Mouse (Mus musculus) embryonic facial prominence, embryonic 12.5 days (tissue): Measurements from ENCODE around the gene Jup. TPM values are rescaled to one million over a fixed set of nuclear protein-coding genes. Genes with fewer than 3 reads are reported as not detected.
A peak's percentile ranks its signal among the peaks of the same experiment; 100 is the strongest.
"Not testable (repeated sequence)": the region's sequence is repeated elsewhere in the genome, so short reads cannot be mapped to it uniquely, and the experiment has no call there.

Experiments
- ATAC-seq: fragments of 200-750 bp; cut with Nextera tagmentation; 2 replicates; pipeline ENCODE4 v1.8.0; 2017; ENCODE audit not compliant: insufficient number of reproducible peaks, insufficient read depth, low FRiP score, low TSS enrichment
- H3K27ac ChIP-seq: fragments of 300-500 bp; sonication (generic); 2 replicates; pipeline ENCODE4 v1.5.1; 2016; ENCODE audit warnings: mild to moderate bottlenecking
- H3K27me3 ChIP-seq: fragments of 300-500 bp; sonication (generic); 2 replicates; pipeline ENCODE4 v1.6.1; 2016; ENCODE audit warnings: mild to moderate bottlenecking, moderate library complexity
- H3K36me3 ChIP-seq: fragments of 300-500 bp; sonication (generic); 2 replicates; pipeline ENCODE4 v1.6.1; 2016; ENCODE audit warnings: mild to moderate bottlenecking
- H3K4me1 ChIP-seq: fragments of 300-500 bp; sonication (generic); 2 replicates; pipeline ENCODE4 v1.6.1; 2016
- H3K4me2 ChIP-seq: fragments of 300-500 bp; sonication (generic); replicated peaks from 2 replicates; pipeline ENCODE4 v1.6.1; 2016; ENCODE audit warnings: mild to moderate bottlenecking, moderate library complexity
- H3K4me3 ChIP-seq: fragments of 300-500 bp; sonication (generic); 2 replicates; pipeline ENCODE4 v1.5.1; 2016; ENCODE audit warnings: mild to moderate bottlenecking
- H3K9ac ChIP-seq: fragments of 300-500 bp; sonication (generic); 2 replicates; pipeline ENCODE4 v1.6.1; 2016; ENCODE audit warnings: mild to moderate bottlenecking, moderate library complexity
- H3K9me3 ChIP-seq: fragments of 300-500 bp; sonication (generic); 2 replicates; pipeline ENCODE4 v1.6.1; 2016; ENCODE audit warnings: mild to moderate bottlenecking, moderate library complexity
- WGBS: fragments of 180-500 bp; shearing (Covaris S2); methylation state at CpG from one replicate; pipeline ENCODE4 v1.1.7; 2016; 5-methylcytosine and 5-hydroxymethylcytosine counted together
- polyA plus RNA-seq: library from polyadenylated mRNA; unstranded; fragments of >200 nt; fragmentation: Nextera tagmentation; extraction: Ambion mirVana; gene quantifications from 2 replicates; pipeline ENCODE4 v1.2.1, GENCODE M21; 2016

The Jup gene
- polyA plus RNA-seq, 1 experiment from 2014 or later, result 70.6 TPM

DNA sequence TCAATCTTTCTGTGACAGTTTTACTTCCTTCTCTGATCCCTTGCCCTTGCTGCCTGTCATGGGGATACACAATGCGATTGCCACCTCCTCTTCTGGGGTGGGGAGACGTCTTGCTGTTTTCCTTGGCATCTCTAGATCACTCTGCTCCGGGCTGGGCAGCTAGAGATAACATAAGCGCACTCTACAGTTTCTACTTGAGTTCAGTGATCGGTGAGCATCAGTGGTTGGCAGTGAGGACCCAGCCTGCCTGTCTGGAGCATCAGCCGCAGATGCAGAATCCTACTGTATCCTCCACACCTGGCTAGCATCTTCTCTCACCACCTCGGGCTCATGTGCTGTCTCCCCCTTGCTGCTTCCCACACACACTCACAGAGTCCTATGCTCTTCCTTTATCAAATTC is 28.4 kb downstream of the Jup start:
- H3K9me3 ChIP-seq, result no peaks in the 10 kb centered on the region
- no peaks in the 10 kb centered on the region for H3K4me1 ChIP-seq
- no peaks in the 10 kb centered on the region for H3K27me3 ChIP-seq
- no peak overlapping the region for H3K9ac ChIP-seq
- ATAC-seq, result no peak
- no peak overlapping the region for H3K4me3 ChIP-seq
- H3K36me3 ChIP-seq, result peaks cover 39% of the 10 kb centered on the region
- no peak overlapping the region for H3K27ac ChIP-seq
- H3K4me2 ChIP-seq, result no peak overlapping the region
- WGBS, result 83% methylated on average over 7 of the region's 7 CpGs

GRCm38 (mm10) chr11:100362979-100363562 is 34.5 kb downstream of the Jup start:
- no peak overlapping the region; the same call in 1 of the 2 replicates for H3K4me2 ChIP-seq
- H3K27me3 ChIP-seq, result peaks cover 14% of the 10 kb centered on the region
- no peaks in the 10 kb centered on the region for H3K4me1 ChIP-seq
- no peak overlapping the region for H3K9ac ChIP-seq
- no peak overlapping the region for H3K4me3 ChIP-seq
- H3K27ac ChIP-seq, result no peak overlapping the region
- WGBS, result 20% methylated on average over 12 of the region's 12 CpGs
- ATAC-seq, result no peak
- no peaks in the 10 kb centered on the region for H3K9me3 ChIP-seq
- no peaks in the 10 kb centered on the region for H3K36me3 ChIP-seq

GRCm38 (mm10) chr11:100362209-100362978 is 35.2 kb downstream of the Jup start:
- Histone ChIP-seq H3K4me2 (no peak overlapping the region), H3K4me3 (no peak overlapping the region), H3K36me3 (no peaks in the 10 kb centered on the region), H3K27ac (no peak overlapping the region), H3K9me3 (no peaks in the 10 kb centered on the region), H3K4me1 (no peaks in the 10 kb centered on the region), H3K27me3 (peaks cover 18% of the 10 kb centered on the region), H3K9ac (no peak overlapping the region)
- WGBS, result 15% methylated on average over 8 of the region's 8 CpGs
- ATAC-seq, result 0 out of 2 replicates have a peak, but pooled peaks have one; percentile 25

GRCm38 (mm10) chr11:100361059-100361458 is 36.5 kb downstream of the Jup start:
- H3K9me3 ChIP-seq, H3K27ac ChIP-seq, H3K36me3 ChIP-seq, H3K4me2 ChIP-seq, H3K4me3 ChIP-seq, ATAC-seq, H3K4me1 ChIP-seq, H3K9ac ChIP-seq: not testable (repeated sequence)
- WGBS, result no CpG with 5 or more reads among the region's 13 CpGs
- H3K27me3 ChIP-seq, result peaks cover 30% of the 10 kb centered on the region

GRCm38 (mm10) chr11:100360175-100360574 is 37.4 kb downstream of the Jup start:
- Histone ChIP-seq H3K4me1 (peaks cover 4% of the 10 kb centered on the region; the same call in 1 of the 2 replicates), H3K9ac (no peak overlapping the region), H3K9me3 (no peaks in the 10 kb centered on the region), H3K27ac (no peak overlapping the region), H3K27me3 (peaks cover 38% of the 10 kb centered on the region), H3K4me2 (no peak overlapping the region), H3K4me3 (no peak overlapping the region), H3K36me3 (no peaks in the 10 kb centered on the region)
- 82% methylated on average over 6 of the region's 6 CpGs for WGBS
- no peak for ATAC-seq

- ATAC-seq, result no peak
- H3K9ac ChIP-seq, result no peak overlapping the region
- no peak overlapping the region for H3K4me2 ChIP-seq
- peaks cover 62% of the 10 kb centered on the region for H3K27me3 ChIP-seq
- no peaks in the 10 kb centered on the region for H3K36me3 ChIP-seq
- no peaks in the 10 kb centered on the region for H3K9me3 ChIP-seq
- 56% methylated on average over 5 of the region's 5 CpGs for WGBS
- no peak overlapping the region for H3K27ac ChIP-seq
- H3K4me1 ChIP-seq, result peaks cover 9% of the 10 kb centered on the region; the same call in 1 of the 2 replicates
- H3K4me3 ChIP-seq, result no peak overlapping the region
Measured at GRCm38 (mm10) chr11:100357408-100357807, 40.2 kb downstream of the Jup start.

DNA sequence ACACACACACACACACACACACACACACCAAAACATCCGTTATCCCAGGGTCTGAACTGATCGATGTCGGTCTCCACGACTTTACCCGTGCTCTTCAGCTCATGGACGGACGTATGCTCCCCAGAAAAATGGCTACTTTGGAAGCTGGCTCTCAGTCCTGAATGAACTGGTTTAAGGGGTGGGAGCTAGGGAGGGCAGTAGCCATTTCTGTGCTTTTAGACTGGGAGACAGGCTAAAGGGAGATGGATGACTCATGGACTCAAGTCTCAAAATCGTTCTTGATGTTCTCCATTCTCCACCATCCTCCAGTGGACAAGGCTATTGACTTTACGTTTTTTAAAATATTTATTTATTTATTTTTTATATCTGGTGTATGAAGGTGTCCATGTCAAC is 40.7 kb downstream of the Jup start:
- peaks cover 62% of the 10 kb centered on the region for H3K27me3 ChIP-seq
- ATAC-seq, result no peak
- WGBS, result 19% methylated on average over 9 of the region's 9 CpGs

GRCm38 (mm10) chr11:100355972-100356818 is 41.4 kb downstream of the Jup start, which contains the start of gene Hap1:
Gene Hap1 (minus strand): TSS chr11:100356128.
- no peak within 1 kb of the TSS for H3K27ac ChIP-seq

More for the DNA sequence above, 40.7 kb downstream of the Jup start:
- Histone ChIP-seq H3K4me2 (peak overlapping the region; percentile 97), H3K4me3 (peak overlapping the region; percentile 56), H3K9ac (no peak overlapping the region), H3K27ac (no peak overlapping the region), H3K9me3 (no peaks in the 10 kb centered on the region), H3K4me1 (peaks cover 15% of the 10 kb centered on the region; the same call in 1 of the 2 replicates), H3K36me3 (no peaks in the 10 kb centered on the region)

GRCm38 (mm10) chr11:100355151-100355951 is 42.2 kb downstream of the Jup start:
- H3K9me3 ChIP-seq, result no peaks in the 10 kb centered on the region
- ATAC-seq, result peak; percentile 55
- H3K4me1 ChIP-seq, result peaks cover 16% of the 10 kb centered on the region; the same call in 1 of the 2 replicates
- H3K4me2 ChIP-seq, result peak overlapping the region; percentile 97
- WGBS, result under 1% methylated on average over 52 of the region's 54 CpGs
- H3K27ac ChIP-seq, result no peak overlapping the region
- H3K9ac ChIP-seq, result peak overlapping the region; percentile 52
- H3K27me3 ChIP-seq, result peaks cover 59% of the 10 kb centered on the region
- H3K4me3 ChIP-seq, result peak overlapping the region; percentile 56
- H3K36me3 ChIP-seq, result no peaks in the 10 kb centered on the region

More at GRCm38 (mm10) chr11:100355972-100356818, 41.4 kb downstream of the Jup start, which contains the start of gene Hap1:
- H3K9ac ChIP-seq, result peak within 1 kb of the TSS; percentile 52
- WGBS, result 2% methylated on average over 49 of the region's 49 CpGs
- H3K4me1 ChIP-seq, result peaks cover 16% of the 10 kb centered on the region; the same call in 1 of the 2 replicates
- H3K9me3 ChIP-seq, result no peaks in the 10 kb centered on the region
- peak within 1 kb of the TSS; percentile 97 for H3K4me2 ChIP-seq
- H3K36me3 ChIP-seq, result no peaks in the 10 kb centered on the region
- peaks cover 62% of the 10 kb centered on the region for H3K27me3 ChIP-seq
- peak within 1 kb of the TSS; percentile 56 for H3K4me3 ChIP-seq
- ATAC-seq, result peak; percentile 44; the same call in 1 of the 2 replicates

GRCm38 (mm10) chr11:100352076-100352857 is 45.3 kb downstream of the Jup start:
- WGBS, result 25% methylated on average over 10 of the region's 10 CpGs
- Histone ChIP-seq H3K27me3 (peaks cover 43% of the 10 kb centered on the region), H3K4me1 (peaks cover 18% of the 10 kb centered on the region), H3K4me3 (no peak overlapping the region), H3K36me3 (no peaks in the 10 kb centered on the region), H3K27ac (no peak overlapping the region), H3K9ac (no peak overlapping the region), H3K9me3 (no peaks in the 10 kb centered on the region), H3K4me2 (no peak overlapping the region)
- ATAC-seq, result no peak
